Mouse (Mus musculus): ENCODE data around the gene Rhbdd1. TPM values are rescaled to one million over a fixed set of nuclear protein-coding genes. Genes with fewer than 3 reads are reported as not detected.
A peak's percentile ranks its signal among the peaks of the same experiment; 100 is the strongest.

Gene Rhbdd1
- polyA plus RNA-seq, 1 experiment from 2014 or later, result 12.7 TPM

- peak overlapping the region; percentile 93 for H3K4me2 ChIP-seq (ENCODE audit: low read depth, low read length)
- H3K9ac ChIP-seq (ENCODE audit: low read depth, low read length), result peak overlapping the region; percentile 75
- no peaks in the 10 kb centered on the region for H3K36me3 ChIP-seq (ENCODE audit: control insufficient read depth, insufficient read depth, low read length)
- H3K27me3 ChIP-seq (replicated peaks; ENCODE audit: control insufficient read depth, insufficient read depth, low read length), result 0 out of 2 replicates have a peak, but pooled peaks cover 3% of the 10 kb centered on the region
- H3K4me3 ChIP-seq (ENCODE audit: low read length), result peak overlapping the region; percentile 59
- no peaks in the 10 kb centered on the region for H3K9me3 ChIP-seq (ENCODE audit: control insufficient read depth, low read length)
- peaks cover 27% of the 10 kb centered on the region for H3K4me1 ChIP-seq (ENCODE audit: control insufficient read depth, insufficient read depth, low read length)
- under 1% methylated on average over 45 of the region's 45 CpGs for WGBS
- H3K27ac ChIP-seq (ENCODE audit: low read length), result peak overlapping the region; percentile 94
- ATAC-seq, result no peak; the same call in 1 of the 2 replicates
Observed at GRCm38 (mm10) chr1:82289990-82290681, 26.1 kb upstream of the Rhbdd1 start.

- Histone ChIP-seq H3K27ac (ENCODE audit: low read length) (peak overlapping the region; percentile 94), H3K4me3 (ENCODE audit: low read length) (peak overlapping the region; percentile 59), H3K4me1 (ENCODE audit: control insufficient read depth, insufficient read depth, low read length) (peaks cover 27% of the 10 kb centered on the region), H3K4me2 (ENCODE audit: low read depth, low read length) (peak overlapping the region; percentile 93), H3K27me3 (replicated peaks; ENCODE audit: control insufficient read depth, insufficient read depth, low read length) (0 out of 2 replicates have a peak, but pooled peaks cover 3% of the 10 kb centered on the region), H3K9me3 (ENCODE audit: control insufficient read depth, low read length) (no peaks in the 10 kb centered on the region), H3K36me3 (ENCODE audit: control insufficient read depth, insufficient read depth, low read length) (no peaks in the 10 kb centered on the region), H3K9ac (ENCODE audit: low read depth, low read length) (peak overlapping the region; percentile 75)
- peak; percentile 54 for ATAC-seq
- WGBS, result under 1% methylated on average over 31 of the region's 31 CpGs
Observed at GRCm38 (mm10) chr1:82290723-82291150, 25.5 kb upstream of the Rhbdd1 start.

DNA sequence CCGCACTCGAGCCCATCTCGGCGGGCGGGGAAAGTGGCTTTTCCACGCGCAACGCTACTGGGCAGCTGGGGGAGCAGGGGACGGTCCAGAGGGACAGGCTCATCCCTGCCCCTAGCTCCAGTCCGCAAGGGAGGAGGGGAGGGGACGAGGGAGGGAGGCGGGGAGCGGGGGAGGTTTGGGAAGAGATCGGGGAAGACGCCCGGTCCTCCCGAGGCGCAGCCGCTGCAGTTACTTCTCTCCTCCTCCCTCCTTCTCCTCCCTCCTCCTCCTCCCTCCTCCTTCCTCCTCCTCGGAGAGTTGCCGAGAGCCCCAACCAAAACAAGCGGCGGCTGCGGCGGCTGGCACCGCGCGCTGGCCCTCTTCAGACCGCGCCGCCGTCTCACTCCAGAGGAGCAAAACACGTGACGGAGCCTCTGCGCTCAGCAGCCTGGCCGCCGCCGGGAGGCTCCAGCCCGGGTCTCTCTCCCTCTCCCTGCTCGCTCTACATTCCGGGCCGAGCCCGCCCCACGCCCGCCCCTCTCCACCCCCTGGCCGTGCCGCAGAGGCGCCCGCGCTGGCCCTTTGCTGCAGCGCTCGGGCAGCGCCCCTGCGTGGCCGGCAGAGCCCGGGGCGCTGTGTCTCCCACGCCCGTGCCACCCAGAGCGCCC is 25.0 kb upstream of the Rhbdd1 start, which contains the start of gene Irs1:
Gene Irs1 (minus strand): TSS at position 266 of the 647 bp plus-strand sequence.
- H3K27me3 ChIP-seq (replicated peaks; ENCODE audit: control insufficient read depth, insufficient read depth, low read length), result peaks cover 3% of the 10 kb centered on the region; the same call in 1 of the 2 replicates
- peak within 1 kb of the TSS; percentile 75 for H3K9ac ChIP-seq (ENCODE audit: low read depth, low read length)
- H3K4me2 ChIP-seq (ENCODE audit: low read depth, low read length), result peak within 1 kb of the TSS; percentile 93
- H3K9me3 ChIP-seq (ENCODE audit: control insufficient read depth, low read length), result no peaks in the 10 kb centered on the region
- peak within 1 kb of the TSS; percentile 59 for H3K4me3 ChIP-seq (ENCODE audit: low read length)
- H3K36me3 ChIP-seq (ENCODE audit: control insufficient read depth, insufficient read depth, low read length), result no peaks in the 10 kb centered on the region
- H3K27ac ChIP-seq (ENCODE audit: low read length), result peak within 1 kb of the TSS; percentile 94
- under 1% methylated on average over 56 of the region's 60 CpGs for WGBS
- H3K4me1 ChIP-seq (ENCODE audit: control insufficient read depth, insufficient read depth, low read length), result peaks cover 27% of the 10 kb centered on the region
- ATAC-seq, result peak; percentile 93

GRCm38 (mm10) chr1:82291930-82292712 is 24.1 kb upstream of the Rhbdd1 start:
- peak; percentile 12 for ATAC-seq
- WGBS, result under 1% methylated on average over 23 of the region's 23 CpGs
- H3K9ac ChIP-seq (ENCODE audit: low read depth, low read length), result peak overlapping the region; percentile 75

DNA sequence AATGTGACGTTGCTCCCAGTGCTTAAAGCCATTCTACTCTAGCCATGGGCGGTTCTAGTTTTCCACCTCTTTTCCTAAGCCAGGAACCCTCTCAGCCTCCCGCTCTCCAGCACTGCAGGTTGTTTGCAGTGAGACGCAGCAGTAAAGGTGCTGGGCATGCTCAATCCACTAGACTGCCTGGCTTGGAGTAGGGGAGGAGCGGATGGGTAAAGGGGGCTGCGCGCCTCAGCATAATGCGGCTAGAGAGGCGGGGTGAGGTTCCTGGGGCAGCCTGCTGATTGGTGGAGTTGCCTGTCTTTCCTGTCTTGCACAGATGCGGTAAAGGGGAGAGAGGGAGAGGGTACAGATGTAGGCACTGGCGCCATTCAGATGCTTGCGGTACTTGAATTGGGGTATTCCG is 23.5 kb upstream of the Rhbdd1 start:
- 2% methylated on average over 13 of the region's 13 CpGs for WGBS
- ATAC-seq, result 0 out of 2 replicates have a peak, but pooled peaks have one; percentile 16
- no peak overlapping the region for H3K9ac ChIP-seq (ENCODE audit: low read depth, low read length)

More at GRCm38 (mm10) chr1:82291930-82292712, 24.1 kb upstream of the Rhbdd1 start:
- peaks cover 3% of the 10 kb centered on the region; the same call in 1 of the 2 replicates for H3K27me3 ChIP-seq (replicated peaks; ENCODE audit: control insufficient read depth, insufficient read depth, low read length)
- peak overlapping the region; percentile 59 for H3K4me3 ChIP-seq (ENCODE audit: low read length)
- H3K27ac ChIP-seq (ENCODE audit: low read length), result peak overlapping the region; percentile 94
- H3K4me2 ChIP-seq (ENCODE audit: low read depth, low read length), result peak overlapping the region; percentile 93
- no peaks in the 10 kb centered on the region for H3K9me3 ChIP-seq (ENCODE audit: control insufficient read depth, low read length)
- H3K4me1 ChIP-seq (ENCODE audit: control insufficient read depth, insufficient read depth, low read length), result peaks cover 27% of the 10 kb centered on the region
- no peaks in the 10 kb centered on the region for H3K36me3 ChIP-seq (ENCODE audit: control insufficient read depth, insufficient read depth, low read length)

DNA sequence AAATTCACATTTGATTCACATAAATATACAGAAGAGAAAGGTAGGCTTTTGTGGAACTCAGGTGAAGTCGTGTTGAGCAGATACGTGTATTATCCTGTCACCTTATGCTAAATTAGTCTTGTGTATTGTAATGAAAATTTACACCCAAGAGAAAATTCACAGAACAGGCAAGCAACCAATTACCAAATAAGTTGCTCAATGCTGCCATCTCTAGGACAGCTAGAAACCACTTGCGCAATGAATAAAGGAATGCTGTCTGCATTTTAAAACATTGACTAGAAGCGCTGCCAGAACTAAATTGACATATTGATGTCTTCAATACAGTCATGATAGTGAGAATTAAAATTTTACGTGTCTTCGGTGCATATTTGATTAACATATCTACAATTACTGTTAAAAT is 22.1 kb upstream of the Rhbdd1 start:
- 11% methylated on average over 6 of the region's 6 CpGs for WGBS
- H3K27ac ChIP-seq (ENCODE audit: low read length), result no peak overlapping the region
- H3K36me3 ChIP-seq (ENCODE audit: control insufficient read depth, insufficient read depth, low read length), result no peaks in the 10 kb centered on the region
- no peaks in the 10 kb centered on the region for H3K9me3 ChIP-seq (ENCODE audit: control insufficient read depth, low read length)
- no peak overlapping the region for H3K4me3 ChIP-seq (ENCODE audit: low read length)
- H3K27me3 ChIP-seq (replicated peaks; ENCODE audit: control insufficient read depth, insufficient read depth, low read length), result peaks cover 3% of the 10 kb centered on the region; the same call in 1 of the 2 replicates
- no peak overlapping the region for H3K4me2 ChIP-seq (ENCODE audit: low read depth, low read length)
- peaks cover 17% of the 10 kb centered on the region for H3K4me1 ChIP-seq (ENCODE audit: control insufficient read depth, insufficient read depth, low read length)
- ATAC-seq, result no peak
- no peak overlapping the region for H3K9ac ChIP-seq (ENCODE audit: low read depth, low read length)

More for the DNA sequence above, 23.5 kb upstream of the Rhbdd1 start:
- Histone ChIP-seq H3K27ac (ENCODE audit: low read length) (no peak overlapping the region), H3K4me2 (ENCODE audit: low read depth, low read length) (peak overlapping the region; percentile 93), H3K4me3 (ENCODE audit: low read length) (peak overlapping the region; percentile 59), H3K27me3 (replicated peaks; ENCODE audit: control insufficient read depth, insufficient read depth, low read length) (peaks cover 3% of the 10 kb centered on the region; the same call in 1 of the 2 replicates), H3K36me3 (ENCODE audit: control insufficient read depth, insufficient read depth, low read length) (no peaks in the 10 kb centered on the region), H3K4me1 (ENCODE audit: control insufficient read depth, insufficient read depth, low read length) (peaks cover 21% of the 10 kb centered on the region), H3K9me3 (ENCODE audit: control insufficient read depth, low read length) (no peaks in the 10 kb centered on the region)

- H3K4me2 ChIP-seq (ENCODE audit: low read depth, low read length), result no peak overlapping the region
- H3K9me3 ChIP-seq (ENCODE audit: control insufficient read depth, low read length), result no peaks in the 10 kb centered on the region
- no peak overlapping the region for H3K9ac ChIP-seq (ENCODE audit: low read depth, low read length)
- H3K27me3 ChIP-seq (replicated peaks; ENCODE audit: control insufficient read depth, insufficient read depth, low read length), result no peaks in the 10 kb centered on the region; the same call in 1 of the 2 replicates
- ATAC-seq, result no peak
- 29% methylated on average over 1 of the region's 1 CpGs for WGBS
- H3K27ac ChIP-seq (ENCODE audit: low read length), result no peak overlapping the region
- no peaks in the 10 kb centered on the region for H3K36me3 ChIP-seq (ENCODE audit: control insufficient read depth, insufficient read depth, low read length)
- no peaks in the 10 kb centered on the region for H3K4me1 ChIP-seq (ENCODE audit: control insufficient read depth, insufficient read depth, low read length)
- H3K4me3 ChIP-seq (ENCODE audit: low read length), result no peak overlapping the region
Observed at GRCm38 (mm10) chr1:82298586-82298985, 17.7 kb upstream of the Rhbdd1 start.

- no peak overlapping the region for H3K27ac ChIP-seq (ENCODE audit: low read length)
- no peak for ATAC-seq
- H3K4me1 ChIP-seq (ENCODE audit: control insufficient read depth, insufficient read depth, low read length), result no peaks in the 10 kb centered on the region
- no peak overlapping the region for H3K4me2 ChIP-seq (ENCODE audit: low read depth, low read length)
- WGBS, result 48% methylated on average over 3 of the region's 3 CpGs
- no peak overlapping the region for H3K9ac ChIP-seq (ENCODE audit: low read depth, low read length)
- H3K27me3 ChIP-seq (replicated peaks; ENCODE audit: control insufficient read depth, insufficient read depth, low read length), result no peaks in the 10 kb centered on the region
- H3K36me3 ChIP-seq (ENCODE audit: control insufficient read depth, insufficient read depth, low read length), result no peaks in the 10 kb centered on the region
- no peak overlapping the region for H3K4me3 ChIP-seq (ENCODE audit: low read length)
- H3K9me3 ChIP-seq (ENCODE audit: control insufficient read depth, low read length), result no peaks in the 10 kb centered on the region
Observed at GRCm38 (mm10) chr1:82304483-82304882, 11.8 kb upstream of the Rhbdd1 start.

GRCm38 (mm10) chr1:82316746-82317126 is 484 bp downstream of the Rhbdd1 start:
- Histone ChIP-seq H3K4me3 (ENCODE audit: low read length) (peak overlapping the region; percentile 93), H3K4me1 (ENCODE audit: control insufficient read depth, insufficient read depth, low read length) (peaks cover 5% of the 10 kb centered on the region; the same call in 1 of the 2 replicates), H3K36me3 (ENCODE audit: control insufficient read depth, insufficient read depth, low read length) (no peaks in the 10 kb centered on the region), H3K9ac (ENCODE audit: low read depth, low read length) (peak overlapping the region; percentile 96), H3K27ac (ENCODE audit: low read length) (peak overlapping the region; percentile 95), H3K4me2 (ENCODE audit: low read depth, low read length) (peak overlapping the region; percentile 60), H3K9me3 (ENCODE audit: control insufficient read depth, low read length) (no peaks in the 10 kb centered on the region), H3K27me3 (replicated peaks; ENCODE audit: control insufficient read depth, insufficient read depth, low read length) (no peaks in the 10 kb centered on the region)
- ATAC-seq, result peak; percentile 79
- 0% methylated on average over 25 of the region's 26 CpGs for WGBS
